Mouse (Mus musculus) liver, embryonic 11.5 days (tissue): ENCODE results near the gene Kcnq4. TPM values are rescaled to one million over a fixed set of nuclear protein-coding genes. Genes with fewer than 3 reads are reported as not detected.

Source experiments
- ATAC-seq: fragments of 200-750 bp; cut with Nextera tagmentation; replicated peaks from 2 replicates; pipeline ENCODE4 v1.8.0; 2017; ENCODE audit warnings: moderate number of reproducible peaks, mild to moderate bottlenecking, moderate TSS enrichment, moderate library complexity; ENCODE audit not compliant: low FRiP score
- DNase-seq: peaks from one replicate; pipeline ENCODE4 v3.0.0-alpha.2; 2017; ENCODE audit warnings: low spot score
- H3K27ac ChIP-seq: fragments of 300-500 bp; sonication (generic); 2 replicates; pipeline ENCODE4 v1.5.1; 2014; ENCODE audit warnings: mild to moderate bottlenecking, low read depth, low read length, control low read depth
- H3K27me3 ChIP-seq: fragments of 300-500 bp; sonication (generic); replicated peaks from 2 replicates; pipeline ENCODE4 v1.6.1; 2014; ENCODE audit warnings: low read length, mixed read lengths; ENCODE audit not compliant: control insufficient read depth, insufficient read depth
- H3K36me3 ChIP-seq: fragments of 300-500 bp; sonication (generic); 2 replicates; pipeline ENCODE4 v1.6.1; 2014; ENCODE audit warnings: mild to moderate bottlenecking, low read length, moderate library complexity, mixed read lengths; ENCODE audit not compliant: control insufficient read depth, insufficient read depth
- H3K4me1 ChIP-seq: fragments of 300-500 bp; sonication (generic); replicated peaks from 2 replicates; pipeline ENCODE4 v1.6.1; 2014; ENCODE audit warnings: low read length, mixed read lengths; ENCODE audit not compliant: control insufficient read depth, insufficient read depth
- H3K4me2 ChIP-seq: fragments of 300-500 bp; sonication (generic); 2 replicates; pipeline ENCODE4 v1.6.1; 2014; ENCODE audit warnings: mild to moderate bottlenecking, control low read depth, moderate library complexity
- H3K4me3 ChIP-seq: fragments of 300-500 bp; sonication (generic); 2 replicates; pipeline ENCODE4 v1.5.1; 2014; ENCODE audit warnings: low read depth, low read length, control low read depth
- H3K9ac ChIP-seq: fragments of 300-500 bp; sonication (generic); 2 replicates; pipeline ENCODE4 v1.6.1; 2014; ENCODE audit warnings: low read depth, low read length, control low read depth
- H3K9me3 ChIP-seq: fragments of 300-500 bp; sonication (generic); 2 replicates; pipeline ENCODE4 v1.6.1; 2016; ENCODE audit warnings: low read length, inconsistent platforms, mixed read lengths; ENCODE audit not compliant: control insufficient read depth
- WGBS: fragments of 180-500 bp; shearing (Covaris S2); extraction: QIAGEN DNeasy Blood & Tissue Kit; methylation state at CpG from one replicate; pipeline ENCODE4 v1.1.7; 2014; 5-methylcytosine and 5-hydroxymethylcytosine counted together
- polyA plus RNA-seq: library from polyadenylated mRNA; unstranded; fragments of >200 nt; fragmentation: Nextera tagmentation; extraction: Ambion mirVana; gene quantifications from 2 replicates; pipeline ENCODE4 v1.2.1, GENCODE M21; 2014

The Kcnq4 gene
- polyA plus RNA-seq, 1 experiment from 2014 or later, result 0.90 TPM

DNA sequence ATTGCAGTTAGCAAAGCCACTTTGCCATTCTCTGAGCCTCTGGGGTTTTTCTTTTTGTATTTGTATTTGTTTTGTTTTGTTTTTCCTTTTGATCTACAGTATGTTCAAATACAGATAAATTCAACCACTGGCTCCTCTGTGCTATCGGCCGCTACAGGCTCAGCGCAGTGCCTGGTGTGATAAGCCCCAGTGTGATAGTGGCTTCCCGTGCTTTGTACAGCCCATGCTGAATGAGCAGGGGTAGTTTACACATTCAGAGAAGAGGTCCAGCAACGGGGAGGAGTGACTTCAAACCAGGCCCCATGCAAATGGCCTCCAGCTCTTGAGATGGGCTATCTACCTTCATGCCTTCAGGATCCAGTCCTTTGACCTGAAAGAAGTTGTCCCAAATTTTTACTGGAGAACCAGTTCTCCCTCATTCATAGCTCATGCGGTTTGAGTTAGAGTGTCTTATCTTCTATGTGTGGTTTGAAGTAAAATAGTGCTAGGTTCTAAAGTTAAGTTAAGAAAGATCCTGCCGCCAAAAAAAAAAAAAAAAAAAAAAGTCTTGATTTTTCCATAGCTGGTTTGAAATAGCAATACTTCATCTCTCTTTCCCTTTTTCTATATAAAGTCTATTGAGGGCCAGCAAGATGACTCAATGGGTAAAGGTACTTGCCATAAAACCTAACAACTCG is 73.5 kb downstream of the Kcnq4 start:
- H3K36me3 ChIP-seq, result no peaks in the 10 kb centered on the region
- H3K4me1 ChIP-seq, result peaks cover 32% of the 10 kb centered on the region
- H3K9ac ChIP-seq, result peak overlapping the region; percentile 37; the same call in 1 of the 2 replicates
- 29% methylated on average over 8 of the region's 8 CpGs for WGBS
- no peak overlapping the region for H3K4me3 ChIP-seq
- ATAC-seq (peak; percentile 99), DNase-seq (peak; percentile 58)
- peak overlapping the region; percentile 54 for H3K4me2 ChIP-seq
- H3K27me3 ChIP-seq, result no peaks in the 10 kb centered on the region
- H3K9me3 ChIP-seq, result no peaks in the 10 kb centered on the region
- peak overlapping the region; percentile 84 for H3K27ac ChIP-seq

- no peak for ATAC-seq
- H3K36me3 ChIP-seq, result no peaks in the 10 kb centered on the region
- WGBS, result 76% methylated on average over 3 of the region's 3 CpGs
- peak overlapping the region; percentile 84 for H3K27ac ChIP-seq
- no peaks in the 10 kb centered on the region for H3K27me3 ChIP-seq
- no peaks in the 10 kb centered on the region for H3K9me3 ChIP-seq
- peaks cover 40% of the 10 kb centered on the region for H3K4me1 ChIP-seq
- H3K4me2 ChIP-seq, result no peak overlapping the region
- 0 out of 2 replicates have a peak overlapping the region, but pooled peaks have one; percentile 16 for H3K9ac ChIP-seq
- no peak for DNase-seq
- H3K4me3 ChIP-seq, result no peak overlapping the region
These were observed 74.8 kb downstream of the Kcnq4 start for GRCm38 (mm10) chr4:120673606-120674005.

GRCm38 (mm10) chr4:120671046-120671445 is 77.4 kb downstream of the Kcnq4 start:
- no peak overlapping the region for H3K9ac ChIP-seq
- H3K4me1 ChIP-seq, result peaks cover 40% of the 10 kb centered on the region
- peaks cover 7% of the 10 kb centered on the region for H3K27me3 ChIP-seq
- ATAC-seq (no peak), DNase-seq (no peak)
- WGBS, result 57% methylated on average over 12 of the region's 12 CpGs
- peak overlapping the region; percentile 28 for H3K27ac ChIP-seq
- H3K9me3 ChIP-seq, result no peaks in the 10 kb centered on the region
- H3K36me3 ChIP-seq, result no peaks in the 10 kb centered on the region
- no peak overlapping the region for H3K4me2 ChIP-seq
- no peak overlapping the region for H3K4me3 ChIP-seq

GRCm38 (mm10) chr4:120669585-120669984 is 78.8 kb downstream of the Kcnq4 start:
- H3K4me2 ChIP-seq, result no peak overlapping the region; the same call in 1 of the 2 replicates
- H3K4me3 ChIP-seq, result no peak overlapping the region
- no peaks in the 10 kb centered on the region for H3K36me3 ChIP-seq
- H3K9ac ChIP-seq, result no peak overlapping the region
- no peaks in the 10 kb centered on the region for H3K9me3 ChIP-seq
- peaks cover 7% of the 10 kb centered on the region for H3K27me3 ChIP-seq
- H3K4me1 ChIP-seq, result peaks cover 41% of the 10 kb centered on the region
- no peak for ATAC-seq
- peak overlapping the region; percentile 96; the same call in 1 of the 2 replicates for H3K27ac ChIP-seq
- DNase-seq, result no peak
- WGBS, result 49% methylated on average over 5 of the region's 5 CpGs

GRCm38 (mm10) chr4:120668551-120668950 is 79.9 kb downstream of the Kcnq4 start:
- H3K4me3 ChIP-seq, result peak overlapping the region; percentile 98
- H3K9me3 ChIP-seq, result no peaks in the 10 kb centered on the region
- no peaks in the 10 kb centered on the region for H3K36me3 ChIP-seq
- peaks cover 35% of the 10 kb centered on the region for H3K4me1 ChIP-seq
- no peak for ATAC-seq
- DNase-seq, result no peak
- peaks cover 7% of the 10 kb centered on the region for H3K27me3 ChIP-seq
- whole genome bisulfite sequencing, result 84% methylated on average over 4 of the region's 4 CpGs
- H3K4me2 ChIP-seq, result peak overlapping the region; percentile 87
- H3K9ac ChIP-seq, result peak overlapping the region; percentile 96
- H3K27ac ChIP-seq, result peak overlapping the region; percentile 96

- Histone ChIP-seq H3K9me3 (no peaks in the 10 kb centered on the region), H3K4me1 (peaks cover 34% of the 10 kb centered on the region), H3K4me3 (peak overlapping the region; percentile 98), H3K27me3 (peaks cover 7% of the 10 kb centered on the region), H3K27ac (peak overlapping the region; percentile 96), H3K9ac (peak overlapping the region; percentile 96), H3K36me3 (no peaks in the 10 kb centered on the region), H3K4me2 (peak overlapping the region; percentile 87)
- 10% methylated on average over 10 of the region's 10 CpGs for WGBS
- ATAC-seq, result no peak
- no peak for DNase-seq
These were observed 80.9 kb downstream of the Kcnq4 start for GRCm38 (mm10) chr4:120667555-120667954.

GRCm38 (mm10) chr4:120667045-120667501 is 81.3 kb downstream of the Kcnq4 start:
- ATAC-seq (peak; percentile 10), DNase-seq (peak; percentile 63)
- peak overlapping the region; percentile 87 for H3K4me2 ChIP-seq
- H3K4me3 ChIP-seq, result peak overlapping the region; percentile 98
- H3K9ac ChIP-seq, result peak overlapping the region; percentile 96
- under 1% methylated on average over 50 of the region's 50 CpGs for WGBS
- no peaks in the 10 kb centered on the region for H3K36me3 ChIP-seq
- peaks cover 7% of the 10 kb centered on the region for H3K27me3 ChIP-seq
- peak overlapping the region; percentile 96 for H3K27ac ChIP-seq
- H3K4me1 ChIP-seq, result peaks cover 30% of the 10 kb centered on the region
- H3K9me3 ChIP-seq, result no peaks in the 10 kb centered on the region

DNA sequence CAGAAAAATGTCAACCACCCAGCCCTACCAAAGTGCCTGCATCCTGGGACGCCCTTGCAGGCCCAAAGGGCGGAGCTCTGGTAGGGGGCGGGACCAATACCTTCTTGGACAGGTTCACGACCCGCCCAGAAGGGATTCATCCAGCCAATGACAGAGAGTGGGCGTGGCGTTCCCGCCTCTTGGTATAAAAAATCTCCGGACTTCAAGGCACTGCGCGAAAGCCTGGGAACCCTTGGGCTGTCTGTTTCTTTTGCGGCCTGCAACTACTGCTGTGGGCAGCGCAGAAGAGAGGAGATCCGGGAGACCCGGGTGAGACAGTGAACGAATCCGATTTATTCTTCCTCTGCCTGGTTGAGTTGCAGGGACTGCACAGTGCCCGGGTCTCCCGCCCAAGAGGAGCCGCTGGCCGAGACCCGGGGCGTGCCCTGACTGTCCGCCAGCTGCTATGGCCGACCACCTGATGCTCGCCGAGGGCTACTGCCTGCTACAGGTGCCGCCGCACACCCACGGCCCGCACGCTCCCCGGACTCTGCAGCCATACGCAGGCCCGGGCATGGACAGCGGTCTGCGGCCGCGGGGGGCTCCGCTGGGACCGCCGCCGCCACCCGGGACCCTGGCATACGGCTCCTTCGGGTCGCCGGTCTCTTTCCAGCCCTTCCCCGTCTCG is 81.9 kb downstream of the Kcnq4 start, which contains the start of gene Cited4:
TSS of gene Cited4 (plus strand) at position 215 of the 667 bp plus-strand sequence.
- Histone ChIP-seq H3K27ac (peak within 1 kb of the TSS; percentile 96), H3K36me3 (no peaks in the 10 kb centered on the region), H3K4me3 (peak within 1 kb of the TSS; percentile 98), H3K4me1 (peaks cover 28% of the 10 kb centered on the region), H3K9ac (peak within 1 kb of the TSS; percentile 96), H3K4me2 (peak within 1 kb of the TSS; percentile 87), H3K9me3 (no peaks in the 10 kb centered on the region), H3K27me3 (peaks cover 7% of the 10 kb centered on the region)
- 1% methylated on average over 48 of the region's 50 CpGs for WGBS
- peak; percentile 94 for DNase-seq
- ATAC-seq, result peak; percentile 80
